Mouse (Mus musculus): Measurements from ENCODE around the gene Phtf2. TPM values are rescaled to one million over a fixed set of nuclear protein-coding genes. Genes with fewer than 3 reads are reported as not detected.

Phtf2 gene
- polyA plus RNA-seq, 1 experiment from 2014 or later, result 8.5 TPM

GRCm38 (mm10) chr5:20919566-20919965 is 37.6 kb upstream of the Phtf2 start:
- 92% methylated on average over 9 of the region's 9 CpGs for WGBS
- no peak overlapping the region for H3K4me3 ChIP-seq (replicated peaks; ENCODE audit: low read depth, low read length)
- H3K27ac ChIP-seq, result no peak overlapping the region
- TF ChIP-seq CTCF (IDR thresholded peaks at IDR 0.05; ENCODE audit: low read depth), result no peak
- H3K9ac ChIP-seq (ENCODE audit: low read depth, low read length), result no peak overlapping the region
- ATAC-seq (replicated peaks; ENCODE audit: low FRiP score, low read depth) (no peak), DNase-seq (ENCODE audit: low spot score) (no peak)
- H3K4me1 ChIP-seq (replicated peaks; ENCODE audit: insufficient read depth, low read length), result no peaks in the 10 kb centered on the region
- no peaks in the 10 kb centered on the region for H3K36me3 ChIP-seq (ENCODE audit: insufficient read depth, low read length)
- no peak overlapping the region for H3K4me2 ChIP-seq (ENCODE audit: low read length)
- H3K27me3 ChIP-seq (ENCODE audit: insufficient read depth, low read length), result no peaks in the 10 kb centered on the region
- H3K9me3 ChIP-seq (replicated peaks; ENCODE audit: low read length), result no peaks in the 10 kb centered on the region

DNA sequence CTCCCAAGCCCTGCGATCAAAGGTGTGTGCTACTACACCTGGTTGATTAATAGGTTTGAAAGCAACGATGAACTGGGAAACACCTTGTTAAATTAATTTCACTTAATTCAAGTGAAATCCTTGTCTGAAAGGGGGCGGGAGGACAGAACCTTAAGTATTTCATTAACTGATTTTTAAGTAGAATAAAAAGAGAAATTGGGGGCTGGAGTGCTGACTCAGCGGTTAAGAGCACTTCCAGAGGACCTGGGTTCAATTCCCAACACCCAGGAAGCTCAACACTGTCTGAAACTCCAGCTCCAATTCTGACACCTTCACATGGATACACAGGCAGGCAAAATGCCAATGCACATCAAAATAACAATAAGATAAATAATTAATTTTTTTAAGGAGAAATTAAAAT is 37.0 kb upstream of the Phtf2 start:
- Histone ChIP-seq H3K27ac (no peak overlapping the region), H3K4me2 (ENCODE audit: low read length) (no peak overlapping the region), H3K4me3 (replicated peaks; ENCODE audit: low read depth, low read length) (no peak overlapping the region), H3K9ac (ENCODE audit: low read depth, low read length) (no peak overlapping the region), H3K36me3 (ENCODE audit: insufficient read depth, low read length) (no peaks in the 10 kb centered on the region), H3K27me3 (ENCODE audit: insufficient read depth, low read length) (no peaks in the 10 kb centered on the region), H3K4me1 (replicated peaks; ENCODE audit: insufficient read depth, low read length) (no peaks in the 10 kb centered on the region), H3K9me3 (replicated peaks; ENCODE audit: low read length) (no peaks in the 10 kb centered on the region)
- 92% methylated on average over 4 of the region's 4 CpGs for WGBS
- TF ChIP-seq CTCF (IDR thresholded peaks at IDR 0.05; ENCODE audit: low read depth), result no peak
- ATAC-seq (replicated peaks; ENCODE audit: low FRiP score, low read depth) (no peak), DNase-seq (ENCODE audit: low spot score) (no peak)

GRCm38 (mm10) chr5:20913372-20914275 is 31.7 kb upstream of the Phtf2 start:
- no peak overlapping the region for H3K4me2 ChIP-seq (ENCODE audit: low read length)

GRCm38 (mm10) chr5:20911741-20912140 is 29.8 kb upstream of the Phtf2 start:
- no peak for TF ChIP-seq CTCF (IDR thresholded peaks at IDR 0.05; ENCODE audit: low read depth)
- 76% methylated on average over 2 of the region's 2 CpGs for WGBS
- Histone ChIP-seq H3K27ac (no peak overlapping the region), H3K4me1 (replicated peaks; ENCODE audit: insufficient read depth, low read length) (no peaks in the 10 kb centered on the region), H3K9me3 (replicated peaks; ENCODE audit: low read length) (no peaks in the 10 kb centered on the region), H3K4me3 (replicated peaks; ENCODE audit: low read depth, low read length) (no peak overlapping the region), H3K4me2 (ENCODE audit: low read length) (no peak overlapping the region), H3K9ac (ENCODE audit: low read depth, low read length) (no peak overlapping the region), H3K36me3 (ENCODE audit: insufficient read depth, low read length) (no peaks in the 10 kb centered on the region), H3K27me3 (ENCODE audit: insufficient read depth, low read length) (no peaks in the 10 kb centered on the region)
- no peak for ATAC-seq (replicated peaks; ENCODE audit: low FRiP score, low read depth)
- no peak for DNase-seq (ENCODE audit: low spot score)

More at GRCm38 (mm10) chr5:20913372-20914275, 31.7 kb upstream of the Phtf2 start:
- no peak overlapping the region for H3K27ac ChIP-seq
- no peaks in the 10 kb centered on the region for H3K27me3 ChIP-seq (ENCODE audit: insufficient read depth, low read length)
- no peak overlapping the region for H3K4me3 ChIP-seq (replicated peaks; ENCODE audit: low read depth, low read length)
- no peaks in the 10 kb centered on the region for H3K4me1 ChIP-seq (replicated peaks; ENCODE audit: insufficient read depth, low read length)
- no peak; the same call in 1 of the 2 replicates for ATAC-seq (replicated peaks; ENCODE audit: low FRiP score, low read depth)
- peak; percentile 81 for DNase-seq (ENCODE audit: low spot score)
- peak; percentile 89 for TF ChIP-seq CTCF (IDR thresholded peaks at IDR 0.05; ENCODE audit: low read depth)
- 73% methylated on average over 11 of the region's 11 CpGs for WGBS
- H3K36me3 ChIP-seq (ENCODE audit: insufficient read depth, low read length), result no peaks in the 10 kb centered on the region
- H3K9ac ChIP-seq (ENCODE audit: low read depth, low read length), result no peak overlapping the region
- no peaks in the 10 kb centered on the region for H3K9me3 ChIP-seq (replicated peaks; ENCODE audit: low read length)

DNA sequence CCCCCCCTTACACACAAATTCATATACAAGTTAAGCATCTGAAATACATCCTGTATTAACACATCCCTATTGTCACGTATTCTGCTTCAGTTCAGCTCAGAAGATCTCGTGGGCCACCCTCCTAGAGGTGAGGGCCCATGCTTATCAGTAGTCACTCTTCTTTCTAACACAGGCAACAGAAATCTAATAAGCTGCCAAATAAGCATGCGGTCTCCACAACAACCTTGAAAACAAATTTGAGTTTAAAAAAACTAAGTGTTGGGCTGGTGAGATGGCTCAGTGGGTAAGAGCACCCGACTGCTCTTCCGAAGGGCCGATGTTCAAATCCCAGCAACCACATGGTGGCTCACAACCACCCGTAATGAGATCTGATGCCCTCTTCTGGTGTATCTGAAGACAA is 24.3 kb upstream of the Phtf2 start:
- DNase-seq (ENCODE audit: low spot score), result no peak
- Histone ChIP-seq H3K9me3 (replicated peaks; ENCODE audit: low read length) (no peaks in the 10 kb centered on the region), H3K4me3 (replicated peaks; ENCODE audit: low read depth, low read length) (no peak overlapping the region), H3K9ac (ENCODE audit: low read depth, low read length) (no peak overlapping the region), H3K27me3 (ENCODE audit: insufficient read depth, low read length) (no peaks in the 10 kb centered on the region), H3K27ac (no peak overlapping the region), H3K4me1 (replicated peaks; ENCODE audit: insufficient read depth, low read length) (no peaks in the 10 kb centered on the region), H3K36me3 (ENCODE audit: insufficient read depth, low read length) (0 out of 2 replicates have a peak, but pooled peaks cover 5% of the 10 kb centered on the region), H3K4me2 (ENCODE audit: low read length) (no peak overlapping the region)
- ATAC-seq (replicated peaks; ENCODE audit: low FRiP score, low read depth), result no peak
- 96% methylated on average over 7 of the region's 7 CpGs for WGBS
- no peak for TF ChIP-seq CTCF (IDR thresholded peaks at IDR 0.05; ENCODE audit: low read depth)

- Histone ChIP-seq H3K9ac (ENCODE audit: low read depth, low read length) (no peak overlapping the region), H3K4me1 (replicated peaks; ENCODE audit: insufficient read depth, low read length) (no peaks in the 10 kb centered on the region)
- ATAC-seq (replicated peaks; ENCODE audit: low FRiP score, low read depth), result no peak
These were observed 23.5 kb upstream of the Phtf2 start for GRCm38 (mm10) chr5:20905437-20905836.

More at GRCm38 (mm10) chr5:20905437-20905836, 23.5 kb upstream of the Phtf2 start:
- TF ChIP-seq CTCF (IDR thresholded peaks at IDR 0.05; ENCODE audit: low read depth), result no peak
- H3K4me3 ChIP-seq (replicated peaks; ENCODE audit: low read depth, low read length), result no peak overlapping the region
- WGBS, result 66% methylated on average over 2 of the region's 2 CpGs
- DNase-seq (ENCODE audit: low spot score), result no peak
- H3K9me3 ChIP-seq (replicated peaks; ENCODE audit: low read length), result no peaks in the 10 kb centered on the region
- H3K36me3 ChIP-seq (ENCODE audit: insufficient read depth, low read length), result 0 out of 2 replicates have a peak, but pooled peaks cover 7% of the 10 kb centered on the region
- no peak overlapping the region for H3K4me2 ChIP-seq (ENCODE audit: low read length)
- H3K27me3 ChIP-seq (ENCODE audit: insufficient read depth, low read length), result no peaks in the 10 kb centered on the region
- no peak overlapping the region for H3K27ac ChIP-seq

All from kidney, postnatal 0 days (tissue).